Mouse (Mus musculus) cerebellum, adult 8-10 months (tissue): ENCODE data around the gene Ncor1.
"Not testable (repeated sequence)": the region's sequence is repeated elsewhere in the genome, so short reads cannot be mapped to it uniquely, and the experiment has no call there.

Experiments used
- DNase-seq: peaks from one replicate; pipeline ENCODE4 v3.0.0; 2022

The Ncor1 gene

DNA sequence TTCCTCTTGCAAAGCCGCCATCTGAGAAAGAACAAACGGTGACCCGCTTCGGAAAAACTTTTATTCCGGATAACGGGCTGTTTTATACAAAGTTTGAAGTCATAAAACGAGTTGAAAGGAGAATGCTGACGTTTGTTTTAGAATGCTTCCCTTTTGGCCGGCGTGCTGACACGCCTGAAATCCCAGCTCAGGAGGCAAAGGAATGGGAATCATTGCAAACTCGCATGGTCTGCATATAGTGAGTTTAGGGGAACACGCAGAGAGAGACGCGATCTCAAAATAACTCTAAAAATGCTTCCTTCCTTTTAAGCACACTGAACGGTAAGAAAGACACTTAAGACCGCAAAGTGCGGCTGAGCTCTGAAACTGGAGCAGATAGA, 460 bp downstream of the Ncor1 start:
- no peak for DNase-seq

DNA sequence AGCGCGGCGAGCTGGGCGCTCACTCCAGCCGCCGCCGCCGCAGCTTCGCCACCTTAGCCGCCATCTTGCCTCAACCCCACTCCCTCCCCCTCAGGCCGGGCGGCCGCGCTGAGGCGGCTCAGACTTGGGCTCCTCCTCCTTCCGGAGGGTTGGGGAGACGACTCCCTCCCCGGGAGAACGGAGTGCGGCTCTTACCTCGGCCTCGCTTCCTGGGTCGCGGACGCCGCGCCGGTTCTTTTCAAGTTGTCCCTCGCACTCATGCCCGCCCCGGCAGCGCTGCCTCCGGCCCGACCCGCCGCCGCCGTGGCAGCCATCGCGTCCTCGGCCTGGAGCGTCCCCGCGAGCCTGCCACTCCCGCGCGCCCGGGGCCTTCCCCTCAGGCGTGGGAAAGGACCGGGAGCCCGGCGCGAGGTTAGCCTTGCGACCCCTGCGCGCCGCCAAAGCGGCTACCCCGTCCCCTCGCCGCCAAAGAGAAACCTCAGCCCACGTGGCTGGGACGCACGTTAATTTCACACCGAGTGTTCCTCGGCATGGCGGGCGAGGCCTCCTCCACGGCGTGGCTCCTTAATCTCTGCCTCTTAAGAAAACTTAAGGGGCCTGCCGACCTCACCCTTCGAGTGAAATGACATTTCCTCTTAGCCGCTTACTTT, 975 bp downstream of the Ncor1 start:
- DNase-seq = peak; percentile 81

DNA sequence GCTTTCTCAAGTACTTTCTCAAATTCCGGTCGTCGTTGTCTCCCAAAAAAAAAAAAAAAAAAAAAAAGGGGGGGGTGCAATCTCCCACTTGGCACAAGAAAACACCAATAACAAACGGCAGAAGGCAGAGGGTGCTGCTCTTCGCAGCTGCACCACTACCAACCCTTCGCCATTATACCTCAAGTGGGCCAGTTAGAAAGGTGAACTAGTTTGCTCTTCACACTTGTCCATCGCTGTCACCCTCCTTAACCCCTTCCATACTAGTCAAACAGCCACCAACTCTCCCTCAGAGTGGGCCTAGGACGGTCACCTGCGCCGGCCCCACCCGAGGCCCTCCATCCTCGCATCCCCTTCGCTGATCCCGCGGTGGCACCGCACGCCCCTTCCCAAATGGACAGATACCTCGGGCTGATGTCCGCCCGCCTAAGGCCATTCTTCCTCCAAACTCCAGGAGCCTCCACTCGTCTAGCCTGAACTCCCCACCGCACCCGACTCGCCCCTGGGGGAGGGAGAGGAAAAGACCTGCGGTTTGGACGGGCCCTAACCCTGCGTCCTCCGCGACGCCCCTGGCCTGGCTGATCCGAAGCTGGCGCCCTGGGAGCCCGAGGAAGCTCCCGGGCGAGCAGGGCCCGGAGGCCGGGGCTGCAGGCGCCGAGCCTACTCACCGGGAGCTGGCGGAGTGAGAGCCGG, 1.7 kb downstream of the Ncor1 start:
- peak; percentile 53 for DNase-seq

DNA sequence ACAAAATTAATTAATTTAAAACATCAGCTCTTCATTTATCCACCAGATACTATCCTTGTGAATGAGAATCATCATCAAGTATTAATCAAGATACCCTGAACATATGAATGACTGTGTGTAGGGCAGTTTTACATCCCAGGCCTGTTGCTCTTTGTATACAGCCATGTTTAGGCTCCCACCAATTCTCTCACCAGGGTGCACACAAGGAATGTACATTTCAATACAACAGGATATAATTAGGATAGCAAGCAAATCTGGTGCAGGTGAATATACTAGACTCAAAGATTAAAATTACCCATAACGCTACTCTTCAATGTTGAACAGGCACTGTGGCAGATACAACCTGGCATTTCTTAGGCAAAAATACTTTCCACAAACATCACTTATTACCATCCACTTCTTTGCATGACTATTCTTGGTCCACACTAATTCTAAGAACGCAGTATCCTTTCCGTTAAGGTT, 2.3 kb downstream of the Ncor1 start:
- no peak for DNase-seq

DNA sequence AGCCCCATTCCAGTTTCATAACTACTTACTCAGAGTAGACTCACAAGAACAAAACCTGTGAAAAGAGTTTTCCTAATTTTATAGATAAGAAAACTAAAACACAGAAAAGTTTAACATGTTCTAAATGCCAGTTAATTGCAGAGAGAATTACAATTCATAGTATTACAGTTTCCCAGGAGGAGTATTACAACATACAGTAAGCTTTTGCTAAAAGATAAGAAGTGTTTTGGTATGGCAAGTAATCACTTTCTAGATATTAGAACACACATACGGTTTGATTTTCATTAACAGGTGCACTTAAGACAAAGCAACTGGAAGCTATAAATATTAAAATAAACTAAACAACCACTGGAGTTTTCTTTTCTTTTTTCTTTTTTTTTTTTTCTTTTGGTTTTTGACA, 3.1 kb downstream of the Ncor1 start:
- DNase-seq = no peak

DNA sequence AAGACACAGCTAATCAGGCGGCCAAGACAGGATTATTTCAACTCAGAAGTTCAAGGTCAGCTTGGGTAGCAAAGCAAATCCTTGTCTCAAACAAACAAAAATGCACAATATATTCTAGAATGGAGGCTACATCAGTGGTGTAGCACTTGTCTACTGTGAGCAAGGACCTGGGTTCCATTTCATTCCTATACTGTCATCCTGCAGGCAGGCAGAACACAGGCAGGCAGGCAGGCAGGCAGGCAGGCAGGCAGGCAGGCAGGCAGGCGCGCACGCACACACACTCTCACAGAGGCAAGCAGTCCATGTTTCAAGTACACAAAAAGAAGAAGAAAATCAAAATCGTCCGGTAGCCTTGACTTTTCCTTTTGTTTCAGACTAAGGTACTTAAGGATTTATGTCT, 9.4 kb downstream of the Ncor1 start:
- no peak for DNase-seq

DNA sequence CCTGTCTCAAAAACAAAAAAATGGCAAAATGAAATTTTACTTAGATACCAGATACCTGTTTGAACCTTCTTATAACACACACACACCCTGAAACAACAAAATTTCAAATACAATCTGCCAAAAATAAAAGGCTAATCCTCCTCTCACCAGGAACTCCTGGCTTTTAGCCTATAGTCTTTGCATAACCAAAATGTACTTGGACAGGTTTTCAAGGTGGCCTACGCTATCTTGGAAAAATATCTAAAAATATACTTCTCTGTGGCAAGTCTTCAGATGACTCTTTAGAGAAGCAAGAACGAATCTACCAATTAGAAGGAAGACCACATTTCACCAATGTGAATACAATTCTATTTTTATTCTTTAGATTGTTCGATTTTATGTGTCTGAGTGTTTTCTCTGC, 12.5 kb downstream of the Ncor1 start:
- no peak for DNase-seq

DNA sequence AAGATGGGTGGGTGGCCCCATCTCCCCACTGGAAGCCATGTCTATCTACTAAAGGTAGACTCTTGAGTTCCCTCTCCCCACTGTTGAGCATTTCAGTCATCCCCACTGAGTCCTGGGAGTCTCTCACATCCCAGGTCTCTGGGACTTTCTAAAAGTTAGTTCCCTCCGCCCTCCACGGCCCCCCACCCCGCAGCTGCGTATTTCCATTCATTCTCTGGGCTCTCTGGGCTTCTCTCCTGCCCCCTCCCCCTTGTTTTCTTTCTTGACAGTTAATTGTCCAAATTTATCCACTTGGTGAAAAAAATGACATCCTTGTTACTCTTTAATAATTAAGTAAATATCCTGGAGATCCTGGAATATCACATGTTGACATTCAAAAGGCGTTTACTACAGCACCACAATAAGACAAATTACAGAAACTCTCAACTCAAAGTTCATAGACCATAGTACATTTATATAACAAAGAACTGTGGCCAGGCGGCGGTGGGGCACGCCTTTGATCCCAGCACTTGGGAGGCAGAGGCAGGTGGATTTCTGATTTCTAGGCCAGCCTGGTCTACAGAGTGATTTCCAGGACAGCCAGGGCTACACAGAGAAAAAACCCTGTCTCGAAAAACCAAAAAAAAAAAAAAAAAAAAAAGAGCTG, 17.5 kb downstream of the Ncor1 start:
- no peak for DNase-seq

DNA sequence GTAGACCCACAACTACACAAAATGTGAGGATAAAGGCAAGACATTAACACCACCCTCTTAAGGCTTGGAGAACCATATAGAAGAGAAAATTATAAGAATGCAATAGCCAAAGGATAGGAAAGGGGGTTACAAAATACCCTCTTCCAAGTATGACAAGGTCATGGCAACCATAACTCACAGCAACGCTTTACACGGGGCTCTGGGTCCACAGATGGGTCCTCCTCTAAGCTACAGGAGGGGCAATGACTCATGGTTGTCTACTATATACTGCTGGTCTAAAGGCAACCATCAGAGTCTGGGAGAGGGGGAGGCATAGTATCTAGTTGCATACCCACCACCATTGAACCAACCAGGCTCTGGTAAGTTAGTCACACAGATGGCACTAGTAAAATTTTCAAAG, 26.1 kb downstream of the Ncor1 start:
- DNase-seq = no peak

DNA sequence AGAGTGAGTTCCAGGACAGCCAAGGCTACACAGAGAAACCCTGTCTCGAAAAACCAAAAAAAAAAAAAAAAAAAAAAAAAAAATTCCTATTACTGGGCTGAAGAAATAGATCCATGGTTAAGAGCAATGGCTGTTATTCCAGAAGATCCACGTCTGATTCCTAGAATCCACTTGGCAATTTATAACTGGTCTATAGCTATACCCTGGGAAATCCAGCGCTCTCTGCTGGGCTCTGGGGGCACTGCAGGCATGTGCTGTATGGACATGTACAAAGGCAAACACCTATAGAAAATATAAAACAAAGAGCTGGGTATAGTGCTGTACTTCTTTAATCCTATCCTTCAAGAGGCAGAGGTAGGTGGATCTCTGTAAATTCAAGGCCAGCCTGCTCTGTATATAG, 31.2 kb downstream of the Ncor1 start:
- DNase-seq = no peak

DNA sequence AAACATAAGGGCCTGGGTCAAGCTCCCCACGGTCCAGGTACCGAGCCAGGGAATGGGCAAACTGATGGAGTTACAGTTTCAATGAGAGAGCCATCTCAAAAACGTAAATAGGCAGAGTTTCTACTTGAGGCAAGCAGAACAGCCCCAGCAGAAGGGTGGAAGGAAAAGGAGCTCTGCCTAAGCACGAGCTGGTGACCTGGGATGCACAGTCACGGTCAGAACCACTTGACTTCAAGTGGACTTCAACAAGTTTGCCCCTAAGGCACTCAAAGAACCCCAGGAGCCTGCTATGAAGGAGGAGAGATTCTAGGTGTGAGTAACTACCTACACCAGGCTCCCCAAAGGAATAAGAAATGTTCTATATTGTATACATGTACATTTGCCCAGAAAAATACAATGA, 32.1 kb downstream of the Ncor1 start:
- no peak for DNase-seq

DNA sequence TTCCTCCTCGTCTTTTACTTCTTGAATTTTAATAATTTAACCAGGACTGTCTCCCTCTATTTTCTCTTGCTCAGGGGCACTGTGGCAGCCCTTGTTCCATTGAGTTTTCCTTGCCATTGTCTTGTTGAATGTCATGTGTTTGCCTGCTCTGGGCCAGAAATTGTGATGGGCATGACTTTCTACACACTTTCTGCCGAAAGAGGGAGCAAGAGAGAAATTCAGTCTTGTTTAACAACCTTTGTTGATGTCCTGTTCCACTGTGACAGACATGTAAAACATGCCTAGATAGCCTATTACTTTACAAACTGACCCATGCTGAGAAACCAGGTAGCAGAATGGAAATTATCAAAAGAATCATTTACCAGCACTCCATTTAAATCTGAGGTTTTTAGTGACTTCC, 33.8 kb downstream of the Ncor1 start:
- no peak for DNase-seq

DNA sequence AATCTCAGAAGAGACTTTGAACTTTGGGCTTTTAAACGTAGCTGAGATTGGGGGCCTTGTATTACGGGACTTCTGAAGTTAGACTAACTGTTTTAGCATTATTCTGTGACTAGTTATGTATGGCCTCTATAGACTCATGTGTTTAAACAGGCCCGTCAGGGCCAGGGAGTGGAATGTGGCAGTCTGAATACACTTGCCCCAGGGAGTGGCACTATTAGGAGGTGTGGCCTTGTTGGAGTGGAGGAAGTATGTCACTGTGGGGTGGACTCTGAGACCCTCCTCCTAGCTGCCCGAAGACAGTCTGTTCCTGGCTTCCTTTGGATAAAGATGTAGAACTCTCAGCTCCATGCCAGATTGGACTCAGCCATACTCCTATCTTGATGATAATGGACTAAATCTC, 43.3 kb downstream of the Ncor1 start:
- no peak for DNase-seq

DNA sequence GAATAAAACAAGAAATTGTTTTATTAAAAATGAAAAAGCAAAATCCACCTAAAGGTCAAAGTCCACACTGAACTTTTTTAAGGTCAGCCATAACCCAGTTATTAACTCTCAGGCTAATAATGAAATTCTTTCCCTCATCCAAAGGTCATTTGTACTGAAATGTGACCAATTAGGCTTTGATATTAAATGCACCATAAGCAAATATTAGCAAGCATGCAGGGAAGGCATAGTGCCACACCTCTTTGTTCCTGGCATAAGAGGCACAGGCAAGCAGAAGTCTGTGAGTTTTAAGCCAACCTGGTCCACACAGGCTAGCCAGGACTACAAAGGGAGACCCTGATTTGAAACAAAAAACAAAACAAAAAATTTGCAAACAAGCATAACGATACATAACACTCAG, 48.7 kb downstream of the Ncor1 start:
- DNase-seq = no peak

DNA sequence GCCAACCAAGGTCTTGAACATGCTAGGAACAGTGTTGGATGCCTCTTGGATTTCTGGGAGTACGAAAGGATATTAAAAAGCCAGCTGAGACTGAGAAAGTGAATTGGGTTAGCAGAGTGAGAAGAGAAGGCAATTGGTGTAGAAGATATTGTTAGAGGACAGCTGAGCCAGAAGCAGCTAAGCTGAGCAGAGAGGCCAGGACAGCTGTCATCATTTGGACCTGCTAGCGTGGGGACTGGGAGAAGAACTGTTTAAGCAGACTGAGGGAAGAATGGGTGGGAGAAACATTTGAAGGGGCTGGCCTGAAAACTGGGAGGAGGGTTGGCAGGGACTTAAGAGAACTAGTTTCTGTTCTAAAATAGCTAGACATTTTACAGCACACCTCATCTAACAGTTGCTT, 49.5 kb downstream of the Ncor1 start:
- DNase-seq = no peak

DNA sequence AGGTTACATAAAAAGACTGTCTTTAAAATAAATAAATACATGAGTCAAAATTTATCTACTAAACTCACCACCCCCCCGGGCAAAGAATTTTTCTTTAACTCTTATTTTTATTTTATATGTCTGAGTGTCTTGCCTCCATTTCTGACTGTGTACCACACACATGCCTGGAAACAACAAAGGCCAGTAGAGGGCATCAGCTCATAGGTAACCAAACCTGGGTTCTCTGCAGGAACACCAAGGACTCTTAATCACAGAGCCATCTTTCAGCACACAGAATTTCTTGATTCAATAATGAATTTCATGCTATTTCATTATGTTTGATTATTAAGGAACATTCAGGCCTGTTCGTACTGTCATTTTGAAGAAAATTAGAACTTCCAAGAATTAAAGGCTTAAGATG, 61.9 kb downstream of the Ncor1 start:
- DNase-seq = peak; percentile 49

DNA sequence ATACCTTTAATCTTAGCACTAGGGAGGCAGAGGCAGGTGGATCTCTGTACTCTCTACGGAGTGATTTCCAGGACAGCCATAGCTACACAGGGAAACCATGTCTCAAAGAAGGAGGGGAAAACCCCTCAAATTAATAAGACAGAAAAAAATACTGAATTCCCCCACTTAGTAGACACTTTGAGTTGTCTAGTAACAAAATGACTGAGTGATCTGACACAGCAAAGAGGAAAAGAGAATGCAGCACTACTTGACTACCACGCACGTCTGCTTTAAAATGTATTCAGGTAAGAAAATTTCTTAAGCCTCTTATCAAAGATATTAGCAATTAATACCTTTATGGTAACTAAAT, 70.0 kb downstream of the Ncor1 start:
- DNase-seq = no peak

DNA sequence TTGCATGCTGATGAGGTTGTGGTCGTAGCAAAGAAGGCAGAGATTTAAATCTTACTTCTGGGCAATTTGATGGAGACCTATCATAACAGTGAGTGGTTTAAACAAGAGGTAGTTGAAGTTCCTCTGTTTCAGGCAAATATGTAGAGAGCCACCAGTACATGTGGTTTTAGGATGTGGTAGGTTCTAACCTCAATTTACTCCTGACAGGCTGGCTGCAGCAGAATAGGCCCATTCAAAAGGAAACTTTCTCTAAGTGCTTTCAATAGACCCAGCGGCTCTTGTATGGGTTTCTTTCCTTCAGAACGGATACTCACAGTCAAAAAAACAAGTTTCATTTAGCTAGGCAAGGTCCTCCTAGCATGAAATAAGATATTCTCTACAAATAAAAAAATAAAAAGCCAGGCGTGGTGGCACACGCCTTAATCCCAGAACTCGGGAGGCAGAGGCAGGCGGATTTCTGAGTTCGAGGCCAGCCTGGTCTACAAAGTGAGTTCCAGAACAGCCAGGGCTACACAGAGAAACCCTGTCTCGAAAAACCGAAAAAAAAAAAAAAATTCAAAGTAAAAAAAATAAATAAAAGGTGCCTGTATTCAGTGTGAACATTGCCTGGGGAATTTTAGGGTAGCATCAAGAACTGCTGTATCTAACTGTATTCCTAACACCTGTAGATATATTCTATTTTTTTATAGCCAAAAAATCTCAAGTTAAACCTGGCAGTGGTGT, 70.6 kb downstream of the Ncor1 start:
- no peak for DNase-seq

DNA sequence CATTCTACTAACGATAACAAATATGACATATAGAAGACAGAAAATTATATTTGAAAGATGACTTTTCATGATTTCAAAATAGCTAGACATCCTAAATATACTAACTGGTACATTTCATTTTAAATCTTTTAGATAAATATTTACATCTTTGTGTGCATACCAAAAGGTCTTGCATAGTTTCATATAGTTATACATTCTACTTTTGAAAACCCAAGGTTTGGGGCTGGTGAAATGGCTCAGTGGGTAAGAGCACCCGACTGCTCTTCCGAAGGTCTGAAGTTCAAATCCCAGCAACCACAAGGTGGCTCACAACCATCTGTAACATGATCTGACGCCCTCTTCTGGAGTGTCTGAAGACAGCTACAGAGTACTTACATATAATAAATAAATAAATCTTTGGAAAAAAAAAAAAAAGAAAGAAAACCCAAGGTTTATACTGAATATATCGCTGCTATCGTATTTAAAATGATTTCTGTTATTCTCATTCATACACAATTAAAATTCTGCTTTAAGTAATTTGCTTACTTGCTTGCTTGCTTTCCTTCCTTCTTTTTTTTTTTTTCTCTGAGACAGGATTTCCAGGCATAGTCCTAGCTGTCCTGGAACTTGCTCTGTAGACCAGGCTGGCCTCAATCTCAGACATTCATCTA, 81.0 kb downstream of the Ncor1 start:
- DNase-seq = not testable (repeated sequence)

DNA sequence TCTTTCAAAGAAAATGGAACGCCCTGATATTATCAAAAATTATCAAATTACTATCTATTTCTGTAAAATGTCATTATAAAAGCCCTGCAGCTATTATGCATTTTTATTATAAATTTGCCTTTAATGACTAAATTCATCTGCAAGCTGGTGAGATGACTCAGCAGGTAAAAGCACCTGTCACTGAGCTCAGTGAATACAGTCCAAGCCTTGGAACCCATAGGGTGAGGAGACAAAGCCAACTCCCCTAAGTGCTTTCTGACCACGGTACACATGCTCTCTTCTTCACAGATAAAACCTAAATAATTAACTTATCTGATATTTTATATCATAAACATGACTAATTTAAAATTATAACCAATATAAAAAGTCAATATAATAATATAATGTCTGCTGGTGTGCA, 86.6 kb downstream of the Ncor1 start:
- DNase-seq = peak; percentile 31

DNA sequence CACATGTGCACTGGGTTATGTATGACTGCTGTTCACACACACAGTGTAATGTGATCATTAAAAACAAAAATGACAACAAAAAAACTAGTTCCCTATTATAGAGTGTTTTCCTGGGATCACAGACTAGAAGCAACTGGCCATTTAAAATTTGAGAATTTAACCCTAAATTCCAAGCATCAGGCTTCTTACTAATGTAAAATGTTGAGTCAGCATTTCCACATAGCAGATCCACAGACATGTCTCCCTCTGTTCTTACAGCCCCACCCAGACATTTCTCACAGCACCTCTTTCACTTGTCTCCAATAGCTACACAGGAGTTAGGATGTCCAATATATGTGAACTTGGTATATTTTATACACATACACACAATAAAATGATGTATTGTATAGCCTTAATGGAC, 88.4 kb downstream of the Ncor1 start:
- DNase-seq = no peak

DNA sequence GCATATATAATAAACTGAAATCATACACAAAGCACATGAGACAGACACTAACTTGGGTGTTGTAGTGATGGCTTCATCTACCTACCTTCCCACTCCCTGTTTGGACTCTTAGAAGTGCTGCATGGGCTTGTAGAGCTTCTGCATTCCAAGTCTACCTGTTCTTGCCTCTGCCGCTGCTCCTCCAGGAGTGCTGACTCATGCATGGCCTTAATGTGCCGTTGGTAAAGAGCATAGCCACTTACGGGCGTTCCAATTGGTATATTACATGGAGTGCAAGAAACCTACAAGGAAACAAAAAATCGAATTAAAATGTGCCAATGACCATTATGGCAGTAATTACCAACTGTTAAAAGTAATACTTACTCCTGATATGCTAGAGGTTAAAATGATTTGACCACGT, 91.5 kb downstream of the Ncor1 start:
- DNase-seq = no peak

DNA sequence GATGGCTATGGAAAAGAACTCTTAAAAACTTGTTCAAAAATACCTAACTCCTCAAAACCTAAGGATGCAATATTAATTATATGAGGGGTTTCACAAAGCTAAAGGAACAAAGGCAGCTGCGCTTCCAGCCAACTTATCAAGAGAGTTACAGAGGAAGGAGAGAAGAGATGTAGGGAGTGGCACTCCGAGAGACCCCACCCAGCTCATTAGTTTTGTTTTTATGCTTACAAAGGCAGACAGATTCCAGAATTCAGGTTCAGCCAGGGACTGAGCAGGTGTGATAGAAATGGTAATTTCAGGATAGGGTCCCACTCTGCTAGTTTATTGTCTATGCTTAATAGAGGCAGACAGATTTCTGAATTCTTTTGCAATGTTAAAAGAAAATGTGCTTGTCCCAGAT, 103.1 kb downstream of the Ncor1 start:
- no peak for DNase-seq
